Mouse (Mus musculus) Patski (cell line): ENCODE measurements around the gene Syngap1. TPM values are rescaled to one million over a fixed set of nuclear protein-coding genes. Genes with fewer than 3 reads are reported as not detected.
"Not testable (repeated sequence)": the region's sequence is repeated elsewhere in the genome, so short reads cannot be mapped to it uniquely, and the experiment has no call there.

Source experiments
- ATAC-seq: fragments of 100-300 bp; one replicate; pipeline ENCODE4 v1.8.0; 2021
- CTCF ChIA-PET: fragments of 350-600 bp; sonication (Branson Sonifier 250); formaldehyde crosslinking; loops from one replicate; lab custom pipeline; 2022; ENCODE audit warnings: inconsistent platforms; lab: Charles Lee
- POLR2A ChIA-PET: fragments of 350-600 bp; sonication (Branson Sonifier 250); formaldehyde crosslinking; loops from one replicate; lab custom pipeline; 2022; ENCODE audit warnings: antibody characterized with exemption, inconsistent platforms; lab: Charles Lee
- DNase-seq: peaks from one replicate; pipeline ENCODE4 v3.0.0-alpha.2; 2011; ENCODE audit warnings: low read depth, low spot score
- H3K27me3 ChIP-seq: fragments of 371-371 bp; one replicate; pipeline ENCODE4 v1.5.1; 2021
- CTCF ChIP-seq: fragments of 100-300 bp; IDR thresholded peaks from one replicate; pipeline ENCODE4 v1.5.1; 2021
- in situ Hi-C: fragments of 300-500 bp; cut with MboI; formaldehyde crosslinking; loops from 3 replicates; pipeline ENCODE4 v1.11.1; 2018; ENCODE audit warnings: low pct_unique_long_range_greater_than_20kb, mixed read lengths
- polyA plus RNA-seq: library from polyadenylated mRNA; unstranded; gene quantifications from one replicate; pipeline ENCODE4 v1.2.3, GENCODE M21; 2021

The Syngap1 gene
- 43.4 TPM for polyA plus RNA-seq

DNA sequence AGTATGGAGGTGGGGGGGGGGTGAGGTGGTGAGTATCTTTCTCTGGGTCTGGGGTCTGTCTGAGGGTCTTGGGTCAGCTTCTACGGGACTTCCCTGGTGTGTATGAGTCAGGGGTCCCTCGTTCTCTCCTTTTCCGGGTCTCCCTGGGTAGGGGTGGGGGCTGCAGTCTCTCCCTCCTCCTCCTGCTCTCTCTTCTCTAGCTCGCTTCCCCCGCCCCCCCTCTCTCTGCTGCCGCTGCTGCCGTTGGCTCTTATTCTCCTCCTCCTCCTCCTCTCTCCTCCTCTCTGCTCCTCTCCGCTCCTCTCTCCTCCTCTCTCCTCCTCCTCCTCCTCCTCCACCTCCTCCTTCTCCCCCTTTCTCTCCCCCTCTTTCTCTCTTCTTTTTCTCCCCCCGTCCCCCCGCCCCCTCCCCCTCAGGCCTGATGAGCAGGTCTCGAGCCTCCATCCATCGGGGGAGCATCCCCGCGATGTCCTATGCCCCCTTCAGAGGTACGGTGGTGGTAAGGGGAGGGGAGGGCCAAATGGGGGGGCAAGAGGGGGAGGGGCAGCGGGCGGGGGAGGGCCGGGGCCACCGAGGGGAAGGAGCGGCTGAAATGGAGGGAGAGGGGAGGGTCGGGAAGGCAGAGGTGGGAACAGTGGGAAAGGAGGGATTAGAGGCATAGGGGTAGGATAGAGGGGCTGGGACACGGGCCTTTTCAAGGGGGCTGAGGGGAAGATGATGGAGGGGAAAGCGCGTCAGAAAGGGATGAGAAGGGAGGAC, at the start of gene Syngap1:
TSS of gene Syngap1 (plus strand) at position 223 of the 759 bp plus-strand sequence.
- no peak for ATAC-seq
- DNase-seq: no peak
- ChIA-PET POLR2A (no interaction called here), CTCF (interaction anchor here (1.0 kb wide), 1 partner anchor 15 kb away, joined by 4 read pairs; no protein-coding TSS in a partner anchor)
- in situ Hi-C loops: loop anchor here (25.0 kb wide), 1 partner anchor 171 kb away; no protein-coding TSS in a partner anchor
- TF ChIP-seq CTCF: no peak
- H3K27me3 ChIP-seq: no peaks in the 10 kb centered on the region

DNA sequence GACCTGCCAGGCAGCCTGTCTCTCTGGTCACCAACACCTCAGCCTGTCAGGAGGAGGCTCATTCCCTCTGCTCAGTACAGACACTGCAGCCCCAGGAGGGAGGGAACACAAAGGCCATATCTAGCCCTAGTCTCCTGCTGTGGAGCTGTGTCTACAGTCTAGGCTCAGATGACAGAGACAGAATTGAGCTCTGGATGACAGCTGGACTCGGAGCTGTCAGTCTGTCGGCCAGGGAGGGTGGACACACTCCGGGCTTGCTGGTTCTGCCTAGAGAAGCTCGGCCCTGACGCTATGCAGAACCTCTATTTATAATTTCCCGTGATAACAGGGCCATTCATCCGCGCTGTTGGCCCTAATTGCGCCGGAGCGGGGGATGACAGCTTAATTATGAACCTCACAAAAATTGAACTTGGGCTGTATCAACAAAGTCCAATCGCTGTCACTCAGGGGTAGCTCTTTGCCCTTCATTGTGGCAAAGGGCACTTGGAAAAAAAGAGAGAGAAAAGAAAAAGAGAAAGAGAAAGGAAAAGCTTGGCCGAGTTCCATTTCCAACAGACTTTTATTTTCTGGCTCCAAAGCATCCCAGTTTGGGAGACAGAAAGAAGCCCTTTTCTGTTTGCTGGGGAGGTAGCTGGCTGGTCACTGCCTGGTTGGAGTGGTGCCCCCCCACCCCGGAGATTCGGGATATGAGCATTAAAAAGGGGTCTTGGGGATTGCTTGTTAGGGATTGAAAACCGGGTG, 48.2 kb upstream of the Syngap1 start:
- no peaks in the 10 kb centered on the region for H3K27me3 ChIP-seq
- POLR2A ChIA-PET: interaction anchor here (0.6 kb wide), 2 partner anchors 198 to 437 kb away, joined by 3 read pairs; no protein-coding TSS in a partner anchor
- TF ChIP-seq CTCF: no peak
- ATAC-seq: no peak
- DNase-seq: no peak
- CTCF ChIA-PET: interaction anchor here (1.4 kb wide), 1 partner anchor 98 kb away, joined by 6 read pairs; no protein-coding TSS in a partner anchor
- in situ Hi-C loops: no loop called here

DNA sequence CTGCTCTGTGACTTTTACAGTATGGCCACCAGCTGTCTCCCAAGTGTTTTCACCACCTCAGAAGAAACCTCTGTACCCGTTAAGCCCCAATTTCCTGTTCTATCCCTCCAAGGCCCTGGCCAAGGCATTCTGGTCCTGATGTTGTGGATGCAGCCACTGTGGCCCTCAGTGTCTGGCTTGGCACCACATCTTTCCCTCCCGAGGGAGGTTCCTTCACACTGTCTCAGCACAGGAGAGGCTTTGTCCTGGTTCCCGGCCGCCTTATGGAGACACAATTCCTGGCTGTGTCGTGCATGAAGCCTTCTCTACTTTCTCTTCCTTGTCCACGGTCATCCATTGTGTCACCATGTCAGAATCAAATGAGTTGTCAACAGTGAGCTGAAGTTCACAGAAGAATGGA, 47.6 kb upstream of the Syngap1 start:
- ChIA-PET POLR2A (no interaction called here), CTCF (interaction anchor here (1.4 kb wide), 1 partner anchor 99 kb away, joined by 6 read pairs; no protein-coding TSS in a partner anchor)
- ATAC-seq: no peak
- no peaks in the 10 kb centered on the region for H3K27me3 ChIP-seq
- in situ Hi-C loops: no loop called here
- no peak for DNase-seq
- TF ChIP-seq CTCF: no peak

DNA sequence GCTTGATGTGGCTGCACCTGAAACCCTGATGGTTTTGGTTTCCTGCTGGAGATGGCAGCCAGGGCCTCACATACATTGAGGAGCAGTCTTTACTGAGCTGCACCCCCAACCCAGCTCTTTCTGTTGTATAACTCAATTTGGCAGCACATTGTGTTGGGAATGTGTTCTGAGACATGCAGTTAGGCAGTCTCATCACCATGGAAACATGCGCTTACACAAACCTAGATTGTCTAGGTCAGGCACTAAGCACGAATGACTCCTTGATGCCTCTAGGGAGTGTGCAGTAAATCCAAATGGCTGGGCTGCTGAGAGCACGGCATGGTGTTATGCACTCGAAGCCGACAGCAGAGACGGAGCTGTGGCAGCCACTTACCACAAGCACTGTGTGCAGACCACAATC, 46.7 kb upstream of the Syngap1 start:
- no peak for TF ChIP-seq CTCF
- H3K27me3 ChIP-seq: no peaks in the 10 kb centered on the region
- in situ Hi-C loops: no loop called here
- ChIA-PET POLR2A (no interaction called here), CTCF (interaction anchor here (1.8 kb wide), 1 partner anchor 10 kb away, joined by 5 read pairs; no protein-coding TSS in a partner anchor)
- DNase-seq: no peak
- no peak for ATAC-seq

DNA sequence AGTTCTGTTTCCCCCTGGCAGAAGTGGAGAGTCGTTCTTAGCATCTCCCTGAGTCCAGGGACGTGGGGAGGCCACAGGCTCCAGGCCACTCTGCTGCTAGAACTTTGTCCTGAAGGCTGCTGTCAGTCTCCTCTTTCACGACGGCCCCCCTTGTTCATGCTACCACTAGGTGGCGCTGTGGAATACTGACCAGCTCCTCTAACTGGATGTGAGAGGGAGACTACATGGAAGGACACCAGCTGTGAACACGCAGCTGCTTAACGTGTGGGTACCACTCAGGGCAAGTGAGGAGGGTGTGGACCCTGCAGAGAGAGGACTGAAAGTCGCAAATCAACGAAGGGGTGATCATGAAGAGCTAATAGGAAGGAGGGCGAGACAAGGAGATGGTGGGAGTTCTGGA, 45.5 kb upstream of the Syngap1 start:
- no peaks in the 10 kb centered on the region for H3K27me3 ChIP-seq
- peak; percentile 88 for TF ChIP-seq CTCF
- ChIA-PET POLR2A (interaction anchor here (0.9 kb wide), 1 partner anchor 49 kb away, joined by 3 read pairs; no protein-coding TSS in a partner anchor), CTCF (interaction anchor here (1.3 to 1.8 kb wide), 4 partner anchors 9 to 100 kb away, joined by 3 to 8 read pairs (median 6); no protein-coding TSS in a partner anchor)
- in situ Hi-C loops: no loop called here
- ATAC-seq: no peak
- no peak for DNase-seq

DNA sequence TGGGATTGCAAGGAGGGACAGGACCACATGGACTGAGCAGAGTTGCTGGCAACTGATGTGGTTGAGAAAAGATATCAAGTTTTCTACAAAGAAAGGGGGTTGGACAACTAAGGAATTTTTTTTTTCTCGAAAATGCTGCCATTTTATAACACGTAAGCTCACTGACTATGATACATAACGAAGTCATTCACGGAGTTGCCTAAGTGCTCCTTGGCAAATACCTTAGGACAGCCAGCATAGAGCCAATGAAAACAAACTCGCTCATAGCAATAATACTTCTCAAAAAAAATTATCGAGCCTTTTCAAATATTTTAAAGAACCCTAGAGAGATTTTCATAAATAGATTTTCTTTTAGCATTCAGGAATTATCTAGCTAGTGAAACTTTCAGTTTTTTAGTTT, 40.1 kb upstream of the Syngap1 start:
- ChIA-PET POLR2A (interaction anchor here (0.5 kb wide), 1 partner anchor 1206 kb away, joined by 3 read pairs; no protein-coding TSS in a partner anchor), CTCF (interaction anchor here (1.1 kb wide), 1 partner anchor 16 kb away, joined by 3 read pairs; the partner anchor contains the start of gene Kifc5b)
- DNase-seq (no peak), ATAC-seq (no peak)
- no peak for TF ChIP-seq CTCF
- in situ Hi-C loops: no loop called here
- H3K27me3 ChIP-seq: peaks cover 8% of the 10 kb centered on the region

DNA sequence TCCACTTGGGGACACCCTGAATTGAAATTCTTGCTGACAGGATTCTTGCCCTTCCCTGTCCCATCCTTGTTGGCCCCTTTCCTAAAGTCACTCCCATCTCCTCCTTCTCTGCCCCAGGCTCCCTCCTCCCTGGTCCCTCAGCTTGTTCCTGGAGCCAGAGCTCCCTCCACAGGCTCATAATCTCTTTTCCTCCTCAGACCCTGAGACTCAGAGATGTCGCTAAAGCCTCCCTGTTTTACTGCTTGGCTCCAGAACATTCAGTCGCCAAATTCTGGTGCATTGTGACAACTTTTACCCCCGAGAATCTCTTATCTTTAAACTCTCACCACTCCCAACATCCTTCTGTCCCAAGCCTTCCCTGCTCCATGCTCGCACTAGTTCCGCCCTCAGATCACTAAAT, 36.7 kb upstream of the Syngap1 start:
- DNase-seq (no peak), ATAC-seq (no peak)
- POLR2A ChIA-PET: no interaction called here
- TF ChIP-seq CTCF: no peak
- H3K27me3 ChIP-seq: peaks cover 8% of the 10 kb centered on the region
- in situ Hi-C loops: no loop called here
- CTCF ChIA-PET: interaction anchor here (1.9 kb wide), 1 partner anchor 9 kb away, joined by 6 read pairs; no protein-coding TSS in a partner anchor

DNA sequence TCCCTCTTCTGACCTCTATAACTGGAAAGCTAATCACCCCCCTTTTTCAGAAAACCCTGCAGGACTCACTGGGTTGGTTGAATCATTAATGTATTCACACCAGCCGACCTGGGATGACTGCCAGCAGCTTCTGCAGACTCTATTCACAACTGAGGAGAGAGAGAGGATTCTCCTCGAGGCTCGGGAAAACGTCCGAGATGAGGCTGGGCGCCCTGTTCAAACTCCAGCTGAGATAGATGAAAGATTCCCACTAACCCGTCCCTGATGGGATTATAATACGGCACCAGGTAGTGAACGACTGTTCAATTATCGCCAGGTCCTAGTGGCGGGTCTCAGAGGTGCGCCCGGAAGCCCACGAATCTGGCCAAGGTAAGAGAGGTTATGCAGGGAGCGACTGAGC, 33.5 kb upstream of the Syngap1 start:
- H3K27me3 ChIP-seq, DNase-seq, ATAC-seq, CTCF ChIA-PET, in situ Hi-C loops, POLR2A ChIA-PET: not testable (repeated sequence)

DNA sequence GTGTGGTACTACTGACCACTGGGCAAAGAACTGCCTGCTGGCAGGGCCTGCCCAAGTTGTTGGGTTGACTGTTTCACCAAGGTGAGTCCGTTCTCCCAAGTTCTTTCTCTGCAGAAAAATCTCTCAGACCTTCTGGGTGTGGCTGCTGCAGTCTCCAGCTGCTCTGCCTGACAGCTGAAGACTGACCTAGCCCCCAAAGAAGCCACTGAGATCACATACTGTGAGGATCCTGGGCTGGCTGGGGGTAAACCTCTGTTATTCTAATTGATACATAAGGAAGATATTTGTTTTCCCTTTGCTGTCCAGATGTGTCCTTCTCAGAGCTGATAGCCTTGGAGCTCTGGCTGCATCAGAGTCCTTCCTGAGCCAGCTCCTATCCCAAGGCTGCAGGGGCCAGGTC, 25.8 kb upstream of the Syngap1 start:
- POLR2A ChIA-PET: no interaction called here

DNA sequence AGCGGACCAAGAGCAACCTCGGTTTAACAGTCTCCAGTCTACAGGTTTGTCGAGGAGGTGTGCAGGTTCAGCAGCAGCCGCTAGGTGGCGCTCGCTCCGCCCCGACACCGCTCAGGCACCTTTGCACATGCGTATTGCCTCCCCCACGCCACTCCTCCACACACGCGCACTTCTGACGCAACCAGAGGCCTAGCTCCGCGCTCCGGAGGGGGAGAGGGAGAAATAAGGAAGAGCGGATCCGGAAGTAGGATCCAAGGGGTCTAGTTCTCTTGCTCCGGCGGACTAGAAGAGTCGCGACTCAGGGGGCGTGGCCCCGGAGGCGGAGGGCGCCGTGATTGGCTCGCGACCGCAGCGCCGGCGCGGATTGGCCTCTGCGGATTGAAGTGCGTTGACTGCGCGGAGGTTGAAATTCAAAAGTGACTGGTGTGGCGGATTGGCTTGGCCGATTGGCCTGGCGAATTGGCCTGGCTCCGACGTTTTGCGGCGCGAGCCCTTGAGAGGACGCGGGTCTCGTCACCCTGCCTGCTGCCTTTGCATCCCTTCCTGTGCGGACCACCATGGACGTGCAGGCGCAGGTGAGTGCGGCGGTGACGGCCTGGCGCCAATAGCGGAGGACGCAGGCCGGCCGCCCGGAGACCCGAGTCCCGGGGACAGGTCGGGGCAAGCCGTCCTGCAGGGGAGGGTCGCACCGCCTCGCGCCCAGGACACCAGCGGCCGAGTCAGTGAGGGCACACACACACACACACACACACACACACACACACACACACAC, 24.2 kb upstream of the Syngap1 start, which contains the start of gene Kifc5b:
TSS of gene Kifc5b (plus strand) at position 381 of the 772 bp plus-strand sequence.
- H3K27me3 ChIP-seq: no peaks in the 10 kb centered on the region
- POLR2A ChIA-PET: no interaction called here
- DNase-seq (peak; percentile 89), ATAC-seq (peak; percentile 90)
- CTCF ChIA-PET: interaction anchor here (0.6 to 1.2 kb wide), 5 partner anchors 11 to 63 kb away, joined by 3 to 4 read pairs (median 4); no protein-coding TSS in a partner anchor
- peak; percentile 96 for TF ChIP-seq CTCF
- in situ Hi-C loops: no loop called here

More for the DNA sequence above, 25.8 kb upstream of the Syngap1 start:
- in situ Hi-C loops: no loop called here
- DNase-seq: no peak
- no peak for TF ChIP-seq CTCF
- H3K27me3 ChIP-seq: no peaks in the 10 kb centered on the region
- CTCF ChIA-PET: no interaction called here
- no peak for ATAC-seq

DNA sequence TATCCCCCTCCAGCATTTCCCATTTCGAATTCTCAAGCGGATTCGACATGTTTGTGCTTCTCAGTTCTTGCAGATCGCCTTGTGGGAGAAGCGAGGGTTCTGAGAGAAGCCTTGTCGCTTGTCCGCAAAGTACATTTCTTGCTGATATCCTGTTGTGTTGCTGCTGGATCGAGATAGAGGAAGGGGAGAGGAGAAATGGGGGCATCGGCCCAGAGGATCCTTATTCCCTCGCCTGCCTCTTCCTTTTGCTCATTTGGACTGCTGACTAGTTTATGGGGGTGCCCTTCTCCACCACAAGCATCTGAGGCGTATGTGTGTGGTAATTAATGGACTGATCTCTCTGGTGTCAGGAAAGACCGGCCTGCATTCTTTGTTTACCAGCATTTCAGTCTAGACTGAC, 23.5 kb upstream of the Syngap1 start:
- in situ Hi-C loops, POLR2A ChIA-PET, CTCF ChIA-PET, H3K27me3 ChIP-seq, ATAC-seq, DNase-seq: not testable (repeated sequence)
